Mouse (Mus musculus) spleen, postnatal 4 days (tissue): ENCODE results near the gene Pogk.

Source experiments
- DNase-seq, 2 experiments: peaks; one replicate each; pipeline ENCODE4 v3.0.0; 2022; ENCODE audit warnings: low spot score in 2 of 2

The Pogk gene

DNA sequence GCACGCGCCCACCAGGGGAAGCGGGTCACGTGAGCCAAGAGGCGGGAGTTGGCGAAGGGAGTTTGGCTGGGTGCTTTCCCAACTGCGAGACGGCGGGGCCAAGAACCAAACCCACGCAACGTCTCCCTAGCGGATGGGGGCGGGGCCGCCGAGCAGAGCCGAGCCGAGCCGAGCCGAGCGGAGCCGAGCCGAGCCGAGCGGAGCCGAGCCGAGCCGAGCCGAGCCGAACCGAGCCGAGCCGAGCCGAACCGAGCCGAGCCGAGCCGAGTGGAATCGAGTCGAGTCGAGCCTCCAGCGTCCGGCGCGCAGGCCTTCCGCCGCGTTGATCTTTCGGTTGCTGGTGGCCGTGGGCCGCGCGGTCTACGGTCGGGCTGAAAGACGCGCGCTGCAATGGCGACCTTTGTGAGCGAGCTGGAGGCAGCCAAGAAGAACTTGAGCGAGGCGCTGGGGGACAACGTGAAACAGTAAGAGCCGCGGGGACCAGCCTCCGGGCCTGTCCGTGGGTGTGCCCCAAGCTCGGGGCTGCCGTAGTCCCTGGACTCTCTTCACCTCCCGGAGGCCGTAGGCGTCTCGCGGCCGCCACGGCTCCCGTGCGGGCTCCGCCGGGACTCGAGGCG lies 30.5 kb downstream of the Pogk start, which contains the start of gene Tada1:
Gene Tada1 (plus strand): TSS at position 85 of the 617 bp plus-strand sequence.
- DNase-seq: peak; percentile 90 to 95

DNA sequence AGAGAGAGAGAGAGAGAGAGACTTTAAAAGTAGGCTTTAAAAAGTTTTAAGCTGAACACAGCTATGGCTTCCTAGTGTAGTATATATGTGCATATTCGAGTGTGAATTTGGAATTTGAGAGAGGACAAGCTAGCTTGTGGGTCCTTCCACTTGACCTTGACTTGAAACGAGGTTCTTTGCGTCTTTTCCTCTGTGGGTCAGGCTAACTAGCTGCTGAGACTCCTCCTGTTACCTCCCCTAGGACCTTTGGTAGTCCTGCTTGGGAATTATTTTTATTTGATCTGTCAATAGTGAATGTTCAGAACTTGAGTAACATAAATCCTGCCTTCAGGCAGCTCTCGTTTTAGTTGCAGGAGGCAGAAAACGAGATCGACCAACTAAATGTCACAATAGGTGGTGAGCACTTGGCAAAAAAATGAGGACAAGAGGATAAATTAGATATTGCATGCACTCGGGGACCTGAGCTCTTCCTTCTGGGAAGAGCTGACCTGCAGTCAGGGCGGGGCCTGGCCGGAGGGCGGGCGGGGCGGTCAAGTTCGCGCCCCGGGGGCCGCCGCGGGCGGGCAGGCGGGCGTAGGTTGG lies 31.1 kb downstream of the Pogk start:
- DNase-seq: no peak

DNA sequence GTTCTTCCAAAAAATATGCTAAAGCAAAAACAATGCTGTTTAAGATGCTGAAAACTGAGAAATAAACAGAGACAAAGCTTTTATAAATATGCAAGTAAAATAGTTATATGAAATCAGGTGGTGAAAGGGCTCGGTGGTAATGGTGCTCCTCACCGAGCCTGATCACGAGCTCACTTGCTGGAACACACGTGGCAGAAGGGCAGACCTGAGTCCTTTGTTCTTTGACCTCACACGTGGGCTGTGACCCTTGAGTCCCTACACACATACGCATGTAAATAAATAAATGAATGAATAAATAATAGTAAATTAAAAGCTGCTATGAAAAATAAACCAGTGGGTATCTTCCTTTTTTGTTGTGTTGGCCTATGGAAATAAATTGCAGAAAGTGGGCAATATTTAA lies 32.5 kb downstream of the Pogk start:
- DNase-seq: peak in 1 of 2 experiments; percentile 43

DNA sequence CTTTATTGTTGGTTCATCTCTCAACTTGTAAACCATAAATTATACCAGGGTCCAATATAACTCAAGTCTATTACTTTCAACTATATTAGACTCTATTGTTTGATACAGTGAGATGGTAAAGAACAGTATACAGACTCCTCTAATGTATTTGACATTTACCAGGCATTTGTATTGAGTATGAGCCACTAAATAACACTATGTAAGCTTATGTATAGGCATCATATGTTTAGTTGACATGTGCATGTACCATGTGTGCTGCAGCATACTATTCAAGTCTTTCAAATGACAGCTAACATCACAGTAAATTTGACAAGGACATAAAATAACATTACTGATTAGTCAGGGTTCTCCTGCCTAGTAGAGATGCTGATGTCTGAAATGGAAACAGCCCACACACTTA lies 46.5 kb downstream of the Pogk start:
- no peak for DNase-seq

DNA sequence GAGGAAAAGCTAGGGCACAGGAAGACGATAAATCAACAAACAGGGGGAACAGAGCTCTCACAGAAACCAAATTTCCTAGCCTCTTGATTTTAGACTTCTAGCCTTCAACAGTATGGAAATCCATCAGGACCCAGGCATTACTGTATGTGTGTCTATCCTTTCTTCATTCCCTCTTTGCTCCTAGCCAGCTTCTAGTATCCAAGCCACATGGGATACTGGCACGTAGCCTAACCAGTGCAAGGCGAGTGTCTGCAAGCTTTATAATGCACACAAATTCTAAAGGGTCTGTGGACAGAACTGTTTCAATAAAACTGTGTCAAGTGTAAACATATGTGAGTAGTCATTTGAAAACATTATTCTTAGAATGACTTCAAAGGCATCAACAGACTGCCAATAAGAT lies 47.0 kb downstream of the Pogk start:
- no peak for DNase-seq

DNA sequence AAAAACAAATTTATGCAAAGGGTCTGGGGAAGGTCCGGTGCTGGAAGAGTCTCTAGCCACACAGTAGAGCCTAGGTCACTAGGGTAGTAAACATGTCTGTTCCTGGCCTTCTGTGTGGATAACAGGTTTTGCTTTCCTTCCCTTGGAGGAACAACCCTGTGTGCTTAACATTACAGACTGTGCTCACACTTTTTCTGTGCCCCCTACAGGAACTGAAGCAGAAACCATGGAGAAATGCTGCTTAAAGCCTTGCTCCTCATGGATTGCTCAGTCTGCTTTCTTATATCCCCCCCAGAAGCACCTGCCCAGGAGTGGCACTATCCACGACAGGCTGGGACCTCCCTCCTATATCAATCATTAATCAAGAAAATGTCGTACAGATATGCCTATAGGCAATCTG lies 47.8 kb downstream of the Pogk start:
- DNase-seq: no peak

DNA sequence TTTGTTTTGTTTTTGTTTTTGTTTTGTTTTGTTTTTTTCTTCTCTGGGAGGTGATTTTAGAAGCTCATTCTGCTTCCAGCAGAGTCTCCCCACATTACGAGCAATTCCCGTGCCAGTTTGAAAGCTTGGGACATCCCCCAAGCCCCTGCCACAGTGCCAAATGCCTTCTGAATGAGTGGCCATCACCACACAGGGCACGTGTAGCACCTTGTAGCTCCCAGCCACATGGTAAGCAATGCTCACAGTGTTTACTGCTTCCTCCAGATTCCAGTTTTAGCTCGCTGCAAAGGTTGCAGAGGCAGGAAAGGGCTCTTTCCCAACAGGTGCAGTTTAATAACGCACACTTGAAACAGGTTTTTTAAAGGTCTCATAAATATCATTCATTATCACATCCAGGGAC lies 48.8 kb downstream of the Pogk start:
- peak in 1 of 2 experiments; percentile 40 for DNase-seq

DNA sequence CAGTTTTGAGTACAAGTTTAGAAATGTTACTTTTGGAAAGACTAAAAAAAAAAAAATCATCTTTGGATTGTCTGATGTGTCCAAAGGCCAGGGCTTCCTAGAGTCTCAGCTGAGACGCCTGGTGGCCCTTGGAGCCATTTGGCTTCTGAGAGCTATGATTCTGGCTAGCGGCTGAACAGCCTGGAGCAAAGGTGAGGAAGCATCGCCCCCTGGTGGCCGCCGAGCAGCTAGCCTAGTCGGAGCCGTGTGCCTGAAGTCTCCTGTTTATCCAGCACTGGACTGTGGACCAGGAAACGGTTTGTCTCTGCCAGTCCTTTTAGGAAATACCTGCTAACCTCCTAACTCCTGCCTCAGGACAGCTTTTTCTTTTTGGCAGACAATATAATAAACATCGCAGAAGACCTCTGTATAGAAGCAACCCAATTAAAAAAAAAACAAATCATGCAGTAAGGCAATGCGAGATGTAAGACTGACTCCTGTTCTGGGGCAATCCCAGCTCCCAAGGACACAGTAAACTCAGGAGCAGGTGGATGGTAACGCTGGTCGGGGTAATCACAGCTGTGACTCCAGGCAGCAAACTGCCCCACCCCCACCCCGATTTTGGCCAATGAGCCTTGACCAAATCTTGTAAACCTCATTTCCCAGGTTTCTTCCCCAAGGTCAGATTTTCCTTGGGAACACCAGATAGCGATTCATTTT lies 49.4 kb downstream of the Pogk start:
- DNase-seq: peak; percentile 71 to 92

DNA sequence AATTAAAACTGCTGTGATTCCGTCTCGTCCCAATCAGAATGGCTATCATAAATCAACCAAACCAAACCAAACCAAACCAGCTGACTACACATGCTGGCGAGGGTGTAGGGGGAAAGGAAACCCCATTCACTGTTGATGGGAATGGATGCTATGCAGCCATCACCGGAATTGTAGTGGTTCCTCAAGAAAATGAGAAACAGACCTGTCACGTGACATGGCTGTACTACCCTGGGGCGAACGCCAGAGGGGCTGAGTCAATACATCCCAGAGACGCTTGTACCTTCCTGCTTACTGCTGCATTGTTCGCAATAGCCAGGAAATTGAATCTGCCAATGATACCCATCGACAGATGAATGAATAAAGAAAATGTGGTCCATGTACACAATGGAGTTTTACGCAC lies 59.9 kb downstream of the Pogk start:
- DNase-seq: no peak

DNA sequence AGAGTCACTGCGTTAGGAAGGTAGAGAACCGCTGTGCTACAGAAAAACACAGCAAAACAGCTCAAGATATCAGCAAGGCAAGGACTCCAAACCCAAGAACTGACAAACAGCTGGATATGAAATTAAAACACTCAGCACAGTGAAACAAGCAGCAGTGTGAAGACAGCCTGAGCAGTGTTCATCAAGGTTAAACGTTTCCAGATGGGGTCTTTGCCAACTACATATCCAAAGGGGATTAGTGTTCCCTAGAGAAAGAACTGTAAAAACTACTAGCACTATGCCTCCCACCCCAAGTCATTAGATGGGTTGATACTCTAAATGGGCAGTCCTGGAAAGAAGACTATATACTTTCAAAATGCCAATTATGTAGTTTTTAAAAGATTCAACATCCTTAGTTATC lies 60.3 kb downstream of the Pogk start:
- no peak for DNase-seq

DNA sequence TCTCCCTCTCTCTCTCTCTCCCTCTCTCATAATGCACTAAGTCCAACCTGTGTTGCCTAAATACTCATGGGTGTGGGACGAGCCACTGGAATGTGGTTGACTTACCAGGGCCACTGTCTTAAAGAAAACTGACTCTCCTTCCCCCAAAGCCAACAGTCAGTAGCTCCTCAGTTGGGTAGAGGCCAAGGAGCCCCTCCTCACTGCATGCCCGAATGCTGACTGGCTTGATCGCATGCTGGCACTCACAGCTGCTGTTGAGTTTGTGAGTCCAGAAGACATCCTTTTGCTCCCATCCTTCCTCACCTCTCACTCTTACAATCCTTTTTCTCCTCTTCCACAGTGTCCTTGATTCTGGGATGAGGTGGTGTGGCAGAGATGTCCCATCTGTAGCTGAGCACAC lies 62.8 kb downstream of the Pogk start:
- no peak for DNase-seq

DNA sequence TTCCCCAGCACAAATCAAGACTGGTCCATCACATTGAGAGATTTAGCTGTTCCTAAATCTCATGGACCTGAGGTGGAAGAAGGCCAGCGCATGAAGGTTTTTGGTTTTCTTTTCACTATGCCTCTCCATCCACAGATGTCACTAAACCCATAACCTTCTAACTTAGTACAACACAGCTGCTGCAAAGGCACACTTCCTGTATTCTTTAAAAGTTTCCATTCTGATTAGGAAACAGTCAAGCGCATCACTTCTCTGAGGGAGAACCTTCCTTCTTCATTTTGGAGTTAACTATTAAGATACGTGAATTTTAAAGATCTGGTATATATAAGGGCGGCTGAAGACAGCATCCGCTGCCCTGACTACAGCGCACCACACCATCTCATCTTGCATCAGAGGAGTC lies 64.1 kb downstream of the Pogk start:
- no peak for DNase-seq

DNA sequence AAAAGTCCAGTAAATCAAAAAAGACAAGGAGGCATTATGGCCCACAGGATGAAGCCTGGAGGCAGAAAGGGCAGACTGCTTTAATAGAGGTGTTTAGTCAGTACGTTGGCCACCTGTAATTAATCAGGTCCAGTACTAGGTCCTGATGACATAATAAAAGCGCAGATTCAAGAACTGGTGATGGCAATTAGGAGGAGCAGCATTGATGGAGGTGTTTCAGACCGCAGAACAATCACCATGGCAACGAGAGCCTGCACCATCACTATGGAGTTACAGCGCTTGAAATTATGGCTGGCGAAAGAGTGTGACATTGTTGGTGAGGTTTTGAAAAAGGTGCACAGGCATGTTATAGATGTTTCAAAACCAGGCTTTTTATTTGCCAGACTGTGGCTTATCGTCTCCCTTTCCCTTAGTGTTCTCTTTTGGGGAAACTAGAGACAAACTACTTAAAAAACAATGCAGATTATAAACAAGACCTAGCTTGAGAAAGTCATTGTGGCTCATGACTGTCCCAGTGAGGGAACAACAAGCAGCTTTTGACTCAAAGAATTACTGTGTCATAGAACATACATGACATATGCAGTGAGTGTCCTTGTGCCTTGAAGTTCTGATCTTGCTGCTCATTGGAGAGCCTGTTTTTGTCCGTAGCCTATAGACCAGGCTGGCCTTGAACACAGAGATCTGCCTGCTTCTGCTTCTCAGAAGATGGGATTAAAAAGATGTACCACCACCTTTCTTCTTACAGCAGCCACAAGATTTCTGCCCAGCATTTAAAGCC lies 65.2 kb downstream of the Pogk start:
- DNase-seq: no peak

DNA sequence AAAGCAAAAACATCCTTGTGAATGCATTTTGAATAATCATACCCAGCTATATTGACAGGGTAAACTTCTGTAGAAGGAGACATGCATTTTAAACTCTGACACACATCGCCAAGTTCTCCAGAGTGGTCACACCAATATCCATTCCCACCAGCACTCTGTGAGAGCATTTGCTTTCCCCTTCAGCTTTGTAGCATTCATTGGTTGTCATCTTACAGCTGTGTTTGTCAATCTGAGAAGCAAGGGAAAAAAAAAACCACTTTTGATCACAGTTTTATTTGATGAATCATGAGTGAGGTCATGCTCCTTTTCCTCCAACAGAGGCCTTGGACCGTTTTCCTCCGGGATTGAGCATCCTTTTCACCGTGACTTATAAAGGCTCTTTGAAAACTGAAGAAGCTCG lies 66.1 kb downstream of the Pogk start:
- no peak for DNase-seq

DNA sequence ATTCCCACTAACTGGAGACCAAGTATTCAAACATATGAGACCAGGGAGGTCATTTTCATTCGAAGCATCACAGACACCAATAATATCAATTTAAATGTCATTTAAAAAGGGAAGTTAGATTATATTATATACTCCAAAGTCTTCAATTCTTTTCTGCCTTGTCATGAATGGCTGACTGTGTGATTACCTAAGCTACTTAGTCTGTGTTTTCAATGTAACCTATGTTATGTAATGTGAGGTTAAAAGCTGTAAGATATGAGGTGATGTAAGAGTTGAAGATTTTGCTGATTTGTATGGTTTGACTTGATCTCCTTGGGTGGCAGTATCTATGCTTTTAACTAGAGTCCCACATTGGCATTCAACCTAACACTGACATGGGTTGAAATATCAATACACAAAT lies 67.1 kb downstream of the Pogk start:
- DNase-seq: no peak

DNA sequence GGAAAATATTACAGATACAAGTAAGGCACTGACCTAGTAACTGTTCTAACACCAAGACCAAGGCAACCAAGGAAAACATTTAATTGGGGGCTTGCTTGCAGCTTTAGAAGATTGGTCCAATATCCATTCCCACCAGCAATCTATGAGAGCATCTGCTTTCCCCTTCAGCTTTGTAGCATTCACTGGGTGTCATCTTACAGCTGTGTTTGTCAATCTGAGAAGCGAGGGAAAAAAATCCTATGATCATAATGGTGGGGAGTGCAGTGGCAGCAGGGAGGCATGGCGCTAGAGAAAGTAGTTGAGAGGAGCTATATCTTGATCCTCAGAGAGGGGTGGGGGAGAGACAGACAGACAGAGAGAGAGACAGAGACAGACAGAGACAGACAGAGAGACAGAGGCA lies 67.6 kb downstream of the Pogk start:
- no peak for DNase-seq

DNA sequence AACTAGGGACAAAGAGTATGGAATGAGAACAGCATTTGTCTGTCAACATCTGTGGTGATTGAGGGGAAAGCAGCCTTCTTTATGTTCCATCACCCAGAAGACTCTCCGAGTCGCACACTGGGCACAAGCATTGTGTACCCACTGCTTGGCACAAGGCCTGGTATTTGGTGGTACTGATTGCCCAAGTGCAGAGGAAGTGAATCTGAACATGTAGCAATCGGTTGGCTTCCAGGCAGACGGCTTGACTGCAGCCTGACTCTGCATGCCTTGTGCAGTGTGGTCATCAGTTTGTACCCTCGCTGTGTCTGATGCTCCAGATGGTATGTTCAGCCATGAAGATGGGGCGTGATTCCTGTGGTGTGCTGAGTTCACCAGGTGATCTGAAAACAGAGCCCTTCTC lies 70.6 kb downstream of the Pogk start:
- peak in 1 of 2 experiments; percentile 14 for DNase-seq
